Mouse (Mus musculus) adrenal gland, adult 18-20 months (tissue): ENCODE results near the gene Rtca. TPM values are rescaled to one million over a fixed set of nuclear protein-coding genes. Genes with fewer than 3 reads are reported as not detected.

ENCODE experiments used
- DNase-seq, 2 experiments: peaks; one replicate each; pipeline ENCODE4 v3.0.0; 2021 to 2022; ENCODE audit warnings: low spot score in 2 of 2
- long read RNA-seq, 2 experiments: library from polyadenylated mRNA; stranded (forward); transcript quantifications; one replicate each; pipeline ENCODE4 v2.0.0; 2021
- total RNA-seq, 2 experiments: library from RNA; stranded (reverse); gene quantifications; 1 replicate in 1 of 2; 2 replicates in 1 of 2; pipeline ENCODE4 v1.2.3; 2021

The Rtca gene
- 10 to 100 TPM; 30.6 to 32.4 TPM for total RNA-seq
- long read RNA-seq, experiment 1, transcript Rtca-201 (11 exons, 1,594 nt), result major isoform, 11 of 14 reads
- long read RNA-seq, experiment 1, partial matches to known transcripts, result 0 of 14 reads
- long read RNA-seq, experiment 1, other reads (novel, unspliced or antisense), result 3 of 14 reads
- long read RNA-seq, experiment 2, transcript Rtca-201 (11 exons, 1,594 nt), result major isoform, 34 of 46 reads
- long read RNA-seq, experiment 2, partial matches to known transcripts, result 5 of 46 reads
- long read RNA-seq, experiment 2, other reads (novel, unspliced or antisense), result 7 of 46 reads

- peak; percentile 97 for DNase-seq
Measured at GRCm38 (mm10) chr3:116507772-116508351, at the start of gene Rtca. Gene Rtca, minus strand, starts transcription at chr3:116508208.

DNA sequence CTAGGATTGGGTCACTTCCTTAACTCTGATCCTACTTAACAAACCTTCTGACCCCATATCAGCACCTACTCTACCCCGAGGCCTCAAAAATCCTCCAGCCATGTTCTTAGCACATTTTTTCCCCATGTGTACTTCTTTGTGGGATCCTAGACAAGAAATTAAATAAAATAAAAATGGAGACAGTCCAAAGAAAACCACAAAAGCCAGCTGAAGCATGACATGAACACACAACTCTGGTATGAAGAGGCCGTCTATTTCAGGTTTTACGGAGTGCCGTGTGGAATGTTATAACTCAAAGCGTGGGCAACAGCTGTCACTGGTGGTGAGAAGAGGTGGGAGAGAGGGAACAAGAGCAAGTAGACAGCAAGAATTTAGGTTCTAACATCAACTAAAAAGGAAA lies 43.4 kb upstream of the Rtca start:
- DNase-seq, result no peak

GRCm38 (mm10) chr3:116547430-116547829 lies 39.4 kb upstream of the Rtca start:
- DNase-seq, result no peak

DNA sequence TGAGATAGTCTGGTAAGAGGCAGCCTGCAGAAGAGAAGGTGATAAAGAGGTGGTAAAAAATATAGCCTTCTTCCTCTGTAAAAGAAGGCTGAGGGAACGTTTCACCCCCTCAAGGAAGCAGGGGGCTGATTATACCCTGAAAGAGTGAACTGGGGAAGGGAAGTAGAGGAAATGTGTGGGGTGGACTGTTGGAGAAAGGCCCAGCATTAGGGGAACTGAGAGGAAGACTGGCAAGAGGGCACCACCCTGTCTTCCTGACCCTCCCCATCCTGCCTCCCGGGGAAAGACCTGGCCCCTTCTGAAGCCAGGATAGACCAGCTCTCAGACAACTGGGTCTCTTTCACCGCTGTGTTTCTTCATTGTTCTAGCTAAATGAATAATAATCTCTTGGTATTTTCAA lies 34.5 kb upstream of the Rtca start:
- DNase-seq, result no peak

GRCm38 (mm10) chr3:116542070-116542469 lies 34.1 kb upstream of the Rtca start:
- DNase-seq, result no peak

- DNase-seq, result no peak
Measured at GRCm38 (mm10) chr3:116537200-116537573, 29.2 kb upstream of the Rtca start.

- no peak for DNase-seq
Measured at GRCm38 (mm10) chr3:116536428-116537199, 28.6 kb upstream of the Rtca start.

GRCm38 (mm10) chr3:116530826-116531225 lies 22.8 kb upstream of the Rtca start:
- no peak for DNase-seq

DNA sequence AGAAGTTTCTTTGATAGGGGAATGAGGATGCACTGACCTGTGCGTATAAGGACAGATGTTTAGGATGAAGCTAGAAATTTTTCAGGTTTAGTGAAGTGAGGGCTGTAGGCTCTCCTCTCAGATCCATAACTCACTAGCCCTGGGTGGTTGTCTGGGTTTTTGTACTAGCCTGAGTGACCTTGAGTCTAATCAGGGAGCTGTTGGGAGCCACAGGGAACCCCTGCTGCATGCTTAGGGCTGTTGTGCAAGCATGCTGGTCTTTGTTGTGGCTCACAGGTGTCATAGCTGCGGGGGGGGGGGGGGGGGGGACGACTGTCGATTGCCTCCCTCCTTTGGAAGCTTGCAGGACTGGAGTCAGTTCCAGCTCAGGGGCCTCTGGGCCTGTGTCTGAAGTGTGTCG lies 21.7 kb upstream of the Rtca start:
- no peak for DNase-seq

GRCm38 (mm10) chr3:116520141-116520761 lies 12.2 kb upstream of the Rtca start:
- no peak for DNase-seq

GRCm38 (mm10) chr3:116512904-116513716 lies 5.1 kb upstream of the Rtca start, which contains the start of gene Dbt:
Gene Dbt, plus strand, starts transcription at chr3:116513070.
- DNase-seq, result peak; percentile 73 to 74

DNA sequence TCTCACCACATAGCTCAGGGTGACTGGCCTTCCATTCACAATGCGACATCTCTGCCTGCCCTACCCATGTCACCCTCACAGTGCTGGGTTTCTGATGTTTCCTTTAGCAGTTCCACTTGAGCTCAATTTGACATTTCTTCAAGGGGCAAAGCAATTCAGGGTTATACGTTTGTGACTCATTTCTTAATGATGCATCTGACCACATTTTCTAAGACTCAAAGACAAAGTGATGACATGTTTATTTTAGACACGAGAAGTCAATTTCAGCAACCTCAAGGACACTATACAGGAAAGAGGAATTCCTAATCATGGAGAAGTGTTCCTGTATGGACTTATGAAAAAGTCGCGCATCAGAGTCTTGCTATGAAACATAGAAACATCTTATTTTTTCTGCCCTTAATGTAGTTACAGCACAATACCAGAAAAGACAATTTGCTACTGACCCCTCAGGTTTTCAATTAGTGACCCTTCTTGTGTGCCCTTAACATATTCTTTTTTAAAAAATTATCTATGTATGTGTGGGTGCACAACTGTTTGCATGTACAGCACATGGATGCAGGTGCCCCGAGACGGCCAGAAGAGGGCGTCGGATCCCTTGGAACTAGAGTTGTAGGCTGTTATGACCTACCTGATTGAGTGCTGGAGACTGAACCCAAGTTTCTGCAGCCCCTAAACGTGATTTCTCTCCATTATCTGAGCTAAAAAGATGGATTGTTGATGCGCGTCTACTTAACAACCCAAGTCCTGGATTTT lies 4.3 kb upstream of the Rtca start:
- peak in 1 of 2 experiments; percentile 27 for DNase-seq

GRCm38 (mm10) chr3:116495671-116496070 lies 12.3 kb downstream of the Rtca start:
- no peak for DNase-seq

DNA sequence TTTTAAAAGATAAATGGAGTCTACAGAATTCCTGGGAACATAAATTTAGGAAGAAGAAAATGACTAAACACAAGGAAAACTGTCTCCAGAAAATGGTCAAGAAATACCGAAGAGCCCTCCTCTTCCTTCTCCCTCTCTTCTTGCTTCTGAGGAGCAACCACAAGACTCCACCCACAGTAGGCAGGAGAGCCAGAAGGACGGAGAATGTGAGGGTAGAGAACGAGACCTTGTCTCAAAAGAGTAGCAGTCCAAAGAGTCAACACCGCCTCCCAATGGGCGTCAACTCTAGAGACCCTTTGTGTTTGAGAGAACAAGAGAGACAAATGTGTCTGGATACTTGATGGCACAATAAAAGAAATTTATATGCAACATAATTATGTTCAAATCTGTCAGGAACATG lies 14.3 kb downstream of the Rtca start:
- no peak for DNase-seq

DNA sequence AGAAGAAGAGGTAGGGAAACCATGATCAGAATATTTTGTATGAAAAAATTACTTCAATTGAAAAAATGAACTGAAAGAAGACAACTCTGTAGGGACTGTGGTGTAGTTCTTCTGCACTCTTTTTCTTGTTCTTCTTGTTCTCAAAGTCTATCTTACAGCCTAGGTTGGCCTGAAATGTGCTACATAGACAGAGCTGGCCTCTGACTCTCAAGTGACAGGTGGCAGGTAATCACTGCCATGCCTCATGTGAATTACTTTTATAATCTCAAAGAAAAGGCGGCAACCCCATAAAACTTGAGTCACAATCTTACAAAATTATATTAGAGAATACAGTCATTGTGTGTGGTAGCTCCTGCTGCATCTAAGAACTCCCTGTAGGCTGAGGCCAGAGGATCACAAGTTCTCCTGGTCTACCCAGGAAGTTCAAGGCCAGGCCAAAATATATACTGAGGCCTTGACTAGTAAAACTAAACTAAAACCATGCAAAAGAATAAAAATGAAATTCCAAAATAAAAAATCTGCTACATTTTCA lies 16.0 kb downstream of the Rtca start:
- DNase-seq, result no peak

- no peak for DNase-seq
Measured at GRCm38 (mm10) chr3:116490920-116491319, 17.1 kb downstream of the Rtca start.

GRCm38 (mm10) chr3:116483271-116483670 lies 24.7 kb downstream of the Rtca start:
- no peak for DNase-seq

DNA sequence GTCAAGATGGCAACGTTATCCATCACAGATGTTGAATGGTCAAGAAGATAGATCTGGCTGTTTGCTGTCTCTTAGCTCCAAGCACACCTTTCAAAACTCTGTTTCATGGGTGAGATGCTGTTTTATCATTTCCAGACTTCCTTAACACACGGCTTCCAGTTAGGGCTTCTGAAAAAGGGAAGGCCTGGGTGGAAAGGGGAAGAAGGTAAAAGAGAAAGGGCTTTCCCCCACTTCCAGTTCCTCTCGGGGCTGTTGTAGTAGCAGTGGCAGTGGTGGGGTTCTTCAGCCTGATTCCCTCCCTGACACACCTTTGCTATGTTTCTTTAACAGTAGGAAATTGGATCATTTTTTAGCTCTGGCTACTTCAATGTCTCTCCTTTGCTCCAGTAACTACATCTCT lies 25.3 kb downstream of the Rtca start:
- DNase-seq, result no peak

DNA sequence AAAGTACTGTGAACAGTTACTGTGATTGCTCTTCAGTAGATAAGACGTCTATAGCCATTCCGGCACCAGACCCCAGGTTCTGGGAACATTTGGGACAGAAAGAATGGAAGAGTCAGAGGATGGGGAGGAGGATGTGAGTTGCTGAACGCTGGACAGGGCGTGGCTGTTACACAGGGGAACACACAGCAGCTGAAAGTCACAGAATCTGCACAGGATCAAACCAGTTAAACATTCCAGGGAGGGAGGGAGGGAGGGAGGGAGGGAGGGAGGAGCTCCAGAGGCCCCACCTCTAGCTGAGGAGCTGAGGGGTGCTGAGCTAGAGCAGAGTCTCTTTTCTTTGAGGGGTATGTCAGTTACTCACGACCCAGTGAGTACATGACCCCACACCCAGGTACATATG lies 27.1 kb downstream of the Rtca start:
- no peak for DNase-seq

DNA sequence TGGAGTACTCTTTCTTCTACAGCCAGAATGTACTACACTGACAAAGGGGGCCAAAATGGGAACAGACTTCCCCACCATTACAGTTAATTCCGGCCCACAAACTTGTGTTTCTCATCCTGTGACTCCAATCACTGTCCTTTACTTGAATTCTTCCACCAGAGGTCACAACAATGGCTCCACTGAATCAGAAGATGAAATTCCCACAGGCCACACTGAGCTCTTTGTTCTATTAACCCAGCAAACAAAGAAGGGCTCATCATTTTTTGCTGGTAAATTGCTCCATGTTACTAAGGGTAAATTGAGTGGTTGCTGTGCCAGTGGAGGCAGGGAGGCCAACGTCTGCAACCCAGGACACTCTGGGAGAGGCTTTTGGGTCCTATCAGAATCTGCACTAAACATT lies 27.9 kb downstream of the Rtca start:
- DNase-seq, result no peak
